Mouse (Mus musculus): ENCODE measurements at regions not wholly inside any gene's neighbourhood (a gene's known extent, or its start where the extent isn't known, plus 50 kb on each side); places are given as distances from the start of the nearest gene placed in this dataset.

- TF ChIP-seq REST (IDR thresholded peaks at IDR 0.05; ENCODE audit: insufficient read depth, insufficient read length) (no peak), CEBPB (IDR thresholded peaks at IDR 0.05; ENCODE audit: insufficient read depth, poor library complexity, severe bottlenecking) (no peak), TCF12 (IDR thresholded peaks at IDR 0.05; ENCODE audit: insufficient read depth, poor library complexity, severe bottlenecking) (no peak), MYOG (IDR thresholded peaks at IDR 0.05; ENCODE audit: control insufficient read depth in 1 of 3, insufficient read depth in 1 of 3, insufficient read length in 2 of 3, low read depth in 2 of 3) (no peak), TCF3 (IDR thresholded peaks at IDR 0.05; ENCODE audit: insufficient read length, low read depth) (no peak), E2F4 (IDR thresholded peaks at IDR 0.05; ENCODE audit: insufficient read depth) (no peak), MYOD1 (IDR thresholded peaks at IDR 0.05; ENCODE audit: control insufficient read depth in 1 of 3, insufficient read length in 2 of 3, low read depth in 2 of 3) (no peak), POLR2A (IDR thresholded peaks at IDR 0.05; ENCODE audit: insufficient read length, low read depth) (no peak)
- no peak overlapping the region for H3ac ChIP-seq (ENCODE audit: control insufficient read depth, insufficient read length)
- no peaks in the 10 kb centered on the region for H3K79me2 ChIP-seq (ENCODE audit: control insufficient read depth, insufficient read depth)
- H3K4me2 ChIP-seq (ENCODE audit: low read depth) = no peak overlapping the region
- no peaks in the 10 kb centered on the region for H3K27me3 ChIP-seq (ENCODE audit: control insufficient read depth, insufficient read depth, insufficient read length)
- H3K4me3 ChIP-seq = no peak overlapping the region
- no peaks in the 10 kb centered on the region for H3K36me3 ChIP-seq (ENCODE audit: control insufficient read depth, insufficient read depth)
Measured at GRCm38 (mm10) chr9:52229589-52229988, 61.2 kb upstream of the Zc3h12c start.

DNA sequence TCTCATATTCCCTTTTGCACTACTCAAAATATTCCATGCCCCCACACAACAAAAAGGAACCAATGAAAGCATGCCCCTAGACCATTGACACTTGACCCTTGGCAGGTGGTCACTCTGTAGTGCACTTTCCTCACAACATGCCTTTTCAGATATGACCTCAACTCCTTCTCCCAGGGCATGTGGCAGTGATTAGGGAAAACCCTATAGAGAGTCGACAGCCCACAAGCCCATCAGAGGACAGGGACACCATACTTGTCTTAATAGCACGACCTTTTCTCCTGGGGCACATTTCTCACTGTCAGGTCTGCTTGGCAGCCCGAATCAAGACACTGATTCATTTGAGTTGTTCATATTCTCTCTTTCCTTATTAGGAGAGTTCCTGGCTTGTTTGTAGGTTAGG is 57.3 kb upstream of the Zc3h12c start:
- H3K79me2 ChIP-seq (ENCODE audit: control insufficient read depth, insufficient read depth) = no peaks in the 10 kb centered on the region
- no peaks in the 10 kb centered on the region for H3K36me3 ChIP-seq (ENCODE audit: control insufficient read depth, insufficient read depth)
- no peak overlapping the region for H3ac ChIP-seq (ENCODE audit: control insufficient read depth, insufficient read length)
- H3K4me3 ChIP-seq = no peak overlapping the region
- H3K4me2 ChIP-seq (ENCODE audit: low read depth) = no peak overlapping the region
- H3K27me3 ChIP-seq (ENCODE audit: control insufficient read depth, insufficient read depth, insufficient read length) = no peaks in the 10 kb centered on the region
- no peak for TF ChIP-seq MYOD1 (IDR thresholded peaks at IDR 0.05; ENCODE audit: control insufficient read depth in 1 of 3, insufficient read length in 2 of 3, low read depth in 2 of 3)
- TF ChIP-seq TCF12 (IDR thresholded peaks at IDR 0.05; ENCODE audit: insufficient read depth, poor library complexity, severe bottlenecking) = no peak
- TF ChIP-seq USF1 (IDR thresholded peaks at IDR 0.05; ENCODE audit: low read depth) = no peak
- TF ChIP-seq POLR2A (IDR thresholded peaks at IDR 0.05; ENCODE audit: insufficient read length, low read depth) = no peak
- no peak for TF ChIP-seq E2F4 (IDR thresholded peaks at IDR 0.05; ENCODE audit: insufficient read depth)
- TF ChIP-seq CEBPB (IDR thresholded peaks at IDR 0.05; ENCODE audit: insufficient read depth, poor library complexity, severe bottlenecking) = no peak

DNA sequence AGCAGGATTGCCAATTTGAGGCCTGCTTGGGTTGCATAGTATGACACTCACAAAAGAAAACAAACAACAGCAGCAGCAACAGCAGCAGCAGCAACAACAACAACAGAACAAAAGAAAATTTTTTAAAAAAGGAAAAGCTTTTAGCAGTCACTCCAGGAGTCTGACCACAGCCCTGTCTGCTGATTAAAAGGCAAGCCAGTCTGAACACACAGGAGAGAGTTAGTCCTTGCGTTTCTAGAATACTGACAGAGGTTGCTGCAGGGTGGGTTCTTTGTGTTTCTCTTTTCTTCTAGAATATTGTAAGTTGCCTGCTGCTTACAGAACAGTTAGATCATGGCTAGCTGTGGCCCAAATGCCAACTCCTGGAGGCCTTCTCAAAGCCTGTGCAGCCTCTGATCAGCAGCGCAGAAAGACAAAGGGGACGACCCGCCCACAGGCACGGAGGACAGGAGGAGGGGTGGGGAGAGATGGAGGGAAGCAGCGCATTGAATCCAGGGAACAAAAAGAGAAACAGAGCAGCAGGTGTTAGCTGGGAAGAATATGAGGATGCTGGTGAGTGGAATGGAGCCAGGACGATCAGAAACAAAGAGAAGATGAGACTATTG is 55.2 kb upstream of the Zc3h12c start:
- no peaks in the 10 kb centered on the region for H3K79me2 ChIP-seq (ENCODE audit: control insufficient read depth, insufficient read depth)
- no peak overlapping the region for H3K4me2 ChIP-seq (ENCODE audit: low read depth)
- no peak overlapping the region for H3ac ChIP-seq (ENCODE audit: control insufficient read depth, insufficient read length)
- no peak overlapping the region for H3K4me3 ChIP-seq
- no peaks in the 10 kb centered on the region for H3K27me3 ChIP-seq (ENCODE audit: control insufficient read depth, insufficient read depth, insufficient read length)
- TF ChIP-seq TCF3 (IDR thresholded peaks at IDR 0.05; ENCODE audit: insufficient read length, low read depth) = no peak
- TF ChIP-seq TCF12 (IDR thresholded peaks at IDR 0.05; ENCODE audit: insufficient read depth, poor library complexity, severe bottlenecking) = no peak
- no peak for TF ChIP-seq REST (IDR thresholded peaks at IDR 0.05; ENCODE audit: insufficient read depth, insufficient read length)
- TF ChIP-seq SRF (IDR thresholded peaks at IDR 0.05; ENCODE audit: control insufficient read depth, insufficient read length, low read depth) = no peak
- no peak for TF ChIP-seq POLR2AphosphoS2 (IDR thresholded peaks at IDR 0.05; ENCODE audit: insufficient read length, low read depth)
- no peak for TF ChIP-seq MYOG (IDR thresholded peaks at IDR 0.05; ENCODE audit: control insufficient read depth in 1 of 3, insufficient read depth in 1 of 3, insufficient read length in 2 of 3, low read depth in 2 of 3)
- no peak for TF ChIP-seq E2F4 (IDR thresholded peaks at IDR 0.05; ENCODE audit: insufficient read depth)
- no peak for TF ChIP-seq MYOD1 (IDR thresholded peaks at IDR 0.05; ENCODE audit: control insufficient read depth in 1 of 3, insufficient read length in 2 of 3, low read depth in 2 of 3)
- no peak for TF ChIP-seq CEBPB (IDR thresholded peaks at IDR 0.05; ENCODE audit: insufficient read depth, poor library complexity, severe bottlenecking)
- TF ChIP-seq MAX (IDR thresholded peaks at IDR 0.05; ENCODE audit: low read depth) = no peak
- no peak for TF ChIP-seq POLR2A (IDR thresholded peaks at IDR 0.05; ENCODE audit: insufficient read length, low read depth)
- TF ChIP-seq USF1 (IDR thresholded peaks at IDR 0.05; ENCODE audit: low read depth) = no peak
- no peaks in the 10 kb centered on the region for H3K36me3 ChIP-seq (ENCODE audit: control insufficient read depth, insufficient read depth)
